Comparison of ENCODE assay signal across 20 mouse cellular contexts in genomic region chr8:66033651-66034050, GRCm38 (mm10).
DNase-seq lines count a peak whose midpoint lies in the region; ATAC-seq and TF ChIP-seq lines count a peak whose summit lies in the region.
"Had no signal": no experiment of that assay in that cellular context is flagged by ENCODE, and none has a peak within 500 bp of the region (broad histone marks: within the 10 kb centered on the region; RNA-seq: fewer than 3 reads in every experiment).

No protein-coding gene starts in this region.

- 35% methylated on average over 3 of the region's 3 CpGs for WGBS in forebrain, embryonic 16.5 days
- WGBS in forebrain, embryonic 10.5 days: 91% methylated on average over 3 of the region's 3 CpGs
- 81% methylated on average over 3 of the region's 3 CpGs for WGBS in liver, embryonic 11.5 days

- no peak for TF ChIP-seq CTCF in brain, embryonic 14.5 days (IDR thresholded peaks at IDR 0.05; ENCODE audit: borderline replicate concordance, extremely low read depth, insufficient read depth, insufficient read length)

- H3K36me3 ChIP-seq in forebrain, embryonic 16.5 days (ENCODE audit: control insufficient read depth, insufficient read depth): no peaks in the 10 kb centered on the region
- no peaks in the 10 kb centered on the region for H3K36me3 ChIP-seq in forebrain, embryonic 10.5 days (replicated peaks)
- H3K36me3 ChIP-seq in liver, embryonic 11.5 days (ENCODE audit: control insufficient read depth, insufficient read depth, low read length): no peaks in the 10 kb centered on the region
- H3K36me3 ChIP-seq: embryonic facial prominence, embryonic 12.5 days; heart, embryonic 15.5 days; hindbrain, embryonic 13.5 days had no signal

- no peaks in the 10 kb centered on the region for H3K27me3 ChIP-seq in forebrain, embryonic 16.5 days (replicated peaks; ENCODE audit: control insufficient read depth, insufficient read depth, low read length)
- no peaks in the 10 kb centered on the region for H3K27me3 ChIP-seq in forebrain, embryonic 10.5 days (ENCODE audit: poor library complexity, severe bottlenecking)
- no peaks in the 10 kb centered on the region for H3K27me3 ChIP-seq in liver, embryonic 11.5 days (replicated peaks; ENCODE audit: control insufficient read depth, insufficient read depth, low read length)
- H3K27me3 ChIP-seq: embryonic facial prominence, embryonic 12.5 days; heart, embryonic 15.5 days; hindbrain, embryonic 13.5 days had no signal

- no peak overlapping the region for H3K9ac ChIP-seq in forebrain, embryonic 16.5 days (replicated peaks; ENCODE audit: low read depth, low read length)
- no peak overlapping the region for H3K9ac ChIP-seq in liver, embryonic 11.5 days (ENCODE audit: low read depth, low read length)
- H3K9ac ChIP-seq: embryonic facial prominence, embryonic 12.5 days; heart, embryonic 15.5 days; hindbrain, embryonic 13.5 days had no signal

- TF ChIP-seq POLR2A in brain, embryonic 14.5 days (IDR thresholded peaks at IDR 0.05; ENCODE audit: borderline replicate concordance, extremely low read depth, insufficient read depth, insufficient read length, poor library complexity, severe bottlenecking): no peak

- DNase-seq in forebrain, embryonic 10.5 days (ENCODE audit: extremely low spot score, low spot score): no peak
- peak; percentile 16 to 60 for DNase-seq in left cerebral cortex, postnatal 25 days (ENCODE audit: low spot score in 2 of 2)
- no peak for DNase-seq in left cerebral cortex, adult 8-10 months (ENCODE audit: low spot score in 2 of 2)
- peak; percentile 56 for DNase-seq in brain, embryonic 14.5 days (ENCODE audit: low read depth)
- peak; percentile 23 for DNase-seq in telencephalon, adult 2 months (ENCODE audit: low read depth, low spot score)
- DNase-seq in liver, embryonic 11.5 days (ENCODE audit: low spot score): no peak
- DNase-seq: adrenal gland, adult 2 months; adrenal gland, postnatal 25 days; cerebellum, adult 11 months; cerebellum, adult 8-10 months; cerebellum, postnatal 14 days; gastrocnemius, postnatal 14 days; heart, adult 2 months; heart, postnatal 14 days had no signal

- intact Hi-C loops in left cerebral cortex, postnatal 25 days (cut with DNase I): loop anchor here (5.0 to 10.0 kb wide), 2 partner anchors 134 to 869 kb away; no protein-coding TSS in a partner anchor

- ATAC-seq in forebrain, embryonic 16.5 days: peak; percentile 81
- ATAC-seq in liver, embryonic 11.5 days (replicated peaks; ENCODE audit: low FRiP score): no peak
- ATAC-seq: hindbrain, postnatal 0 days had no signal

- no peak overlapping the region for H3K4me2 ChIP-seq in forebrain, embryonic 16.5 days (ENCODE audit: low read length)
- no peak overlapping the region for H3K4me2 ChIP-seq in liver, embryonic 11.5 days
- H3K4me2 ChIP-seq: embryonic facial prominence, embryonic 12.5 days; heart, embryonic 11.5 days; heart, embryonic 15.5 days; hindbrain, embryonic 13.5 days had no signal

- no peak overlapping the region for H3K27ac ChIP-seq in forebrain, embryonic 16.5 days (ENCODE audit: low read length)
- no peak overlapping the region for H3K27ac ChIP-seq in forebrain, embryonic 10.5 days
- no peak overlapping the region for H3K27ac ChIP-seq in liver, embryonic 11.5 days (ENCODE audit: low read depth, low read length)
- H3K27ac ChIP-seq: embryonic facial prominence, embryonic 12.5 days; heart, adult 2 months; heart, embryonic 15.5 days; hindbrain, embryonic 13.5 days; hindbrain, postnatal 0 days had no signal

- no peak overlapping the region for H3K4me3 ChIP-seq in forebrain, embryonic 16.5 days (replicated peaks; ENCODE audit: low read length)
- H3K4me3 ChIP-seq in forebrain, embryonic 10.5 days: no peak overlapping the region
- no peak overlapping the region for H3K4me3 ChIP-seq in liver, embryonic 11.5 days (ENCODE audit: low read depth, low read length)
- H3K4me3 ChIP-seq: embryonic facial prominence, embryonic 12.5 days; heart, adult 2 months; heart, embryonic 15.5 days; hindbrain, embryonic 13.5 days had no signal

- H3K9me3 ChIP-seq in forebrain, embryonic 16.5 days (ENCODE audit: control insufficient read depth, low read length): no peaks in the 10 kb centered on the region
- no peaks in the 10 kb centered on the region for H3K9me3 ChIP-seq in forebrain, embryonic 10.5 days
- no peaks in the 10 kb centered on the region for H3K9me3 ChIP-seq in liver, embryonic 11.5 days (ENCODE audit: control insufficient read depth, low read length)
- H3K9me3 ChIP-seq: embryonic facial prominence, embryonic 12.5 days; heart, embryonic 15.5 days; hindbrain, embryonic 13.5 days had no signal

- no peaks in the 10 kb centered on the region for H3K4me1 ChIP-seq in forebrain, embryonic 16.5 days (replicated peaks; ENCODE audit: control insufficient read depth, insufficient read depth, low read length)
- H3K4me1 ChIP-seq in forebrain, embryonic 10.5 days: no peaks in the 10 kb centered on the region
- no peaks in the 10 kb centered on the region for H3K4me1 ChIP-seq in liver, embryonic 11.5 days (replicated peaks; ENCODE audit: control insufficient read depth, insufficient read depth, low read length)
- H3K4me1 ChIP-seq: embryonic facial prominence, embryonic 12.5 days; heart, embryonic 15.5 days; hindbrain, embryonic 13.5 days had no signal

Comparison
In these comparisons a context has a peak if more than half of its experiments do, and no peak if none do; other contexts are left out.
1. DNase-seq: peak in left cerebral cortex, postnatal 25 days (2 of 2), brain, embryonic 14.5 days (single experiment) and telencephalon, adult 2 months (single experiment); none in forebrain, embryonic 10.5 days (single experiment), left cerebral cortex, adult 8-10 months (0 of 2) and liver, embryonic 11.5 days (single experiment).